Mouse (Mus musculus) limb, embryonic 15.5 days (tissue): Measurements from ENCODE around the gene Vps29. TPM values are rescaled to one million over a fixed set of nuclear protein-coding genes. Genes with fewer than 3 reads are reported as not detected.

Source experiments
- ATAC-seq: fragments of 200-750 bp; cut with Nextera tagmentation; 2 replicates; pipeline ENCODE4 v1.8.0; 2017; ENCODE audit warnings: low read depth, moderate TSS enrichment; ENCODE audit not compliant: insufficient number of reproducible peaks, low FRiP score, low TSS enrichment
- H3K27ac ChIP-seq: fragments of 300-500 bp; sonication (generic); 2 replicates; pipeline ENCODE4 v1.5.1; 2015; ENCODE audit warnings: moderate library complexity, mild to moderate bottlenecking, inconsistent platforms
- H3K27me3 ChIP-seq: fragments of 300-500 bp; sonication (generic); 2 replicates; pipeline ENCODE4 v1.6.1; 2015; ENCODE audit warnings: inconsistent platforms
- H3K36me3 ChIP-seq: fragments of 300-500 bp; sonication (generic); 2 replicates; pipeline ENCODE4 v1.6.1; 2015; ENCODE audit warnings: inconsistent platforms
- H3K4me1 ChIP-seq: fragments of 300-500 bp; sonication (generic); 2 replicates; pipeline ENCODE4 v1.6.1; 2015; ENCODE audit warnings: inconsistent platforms
- H3K4me2 ChIP-seq: fragments of 300-500 bp; sonication (generic); 2 replicates; pipeline ENCODE4 v1.6.1; 2015; ENCODE audit warnings: mild to moderate bottlenecking, inconsistent platforms
- H3K4me3 ChIP-seq: fragments of 300-500 bp; sonication (generic); 2 replicates; pipeline ENCODE4 v1.5.1; 2015; ENCODE audit warnings: mild to moderate bottlenecking, inconsistent platforms
- H3K9ac ChIP-seq: fragments of 300-500 bp; sonication (generic); 2 replicates; pipeline ENCODE4 v1.6.1; 2015; ENCODE audit warnings: inconsistent platforms
- H3K9me3 ChIP-seq: fragments of 300-500 bp; sonication (generic); 2 replicates; pipeline ENCODE4 v1.6.1; 2016; ENCODE audit warnings: inconsistent platforms
- WGBS: fragments of 180-500 bp; shearing (Covaris S2); methylation state at CpG from one replicate; pipeline ENCODE4 v1.1.7; 2015; 5-methylcytosine and 5-hydroxymethylcytosine counted together
- polyA plus RNA-seq: library from polyadenylated mRNA; unstranded; fragments of >200 nt; fragmentation: Nextera tagmentation; extraction: Ambion mirVana; gene quantifications from 2 replicates; pipeline ENCODE4 v1.2.1, GENCODE M21; 2015

Gene Vps29
- polyA plus RNA-seq, 1 experiment from 2014 or later = 185 TPM

- Histone ChIP-seq H3K4me3 (no peak overlapping the region), H3K4me2 (no peak overlapping the region), H3K9me3 (no peaks in the 10 kb centered on the region), H3K27ac (no peak overlapping the region), H3K27me3 (no peaks in the 10 kb centered on the region), H3K4me1 (no peaks in the 10 kb centered on the region), H3K36me3 (peaks cover 89% of the 10 kb centered on the region), H3K9ac (no peak overlapping the region)
- 91% methylated on average over 12 of the region's 12 CpGs for WGBS
- no peak for ATAC-seq
Observed at GRCm38 (mm10) chr5:122403362-122403761, 49.2 kb downstream of the Vps29 start.

- Histone ChIP-seq H3K4me2 (no peak overlapping the region), H3K9me3 (no peaks in the 10 kb centered on the region), H3K36me3 (peaks cover 78% of the 10 kb centered on the region), H3K27me3 (no peaks in the 10 kb centered on the region), H3K9ac (no peak overlapping the region), H3K27ac (no peak overlapping the region), H3K4me1 (no peaks in the 10 kb centered on the region), H3K4me3 (no peak overlapping the region)
- WGBS = 93% methylated on average over 10 of the region's 10 CpGs
- ATAC-seq = no peak
Observed at GRCm38 (mm10) chr5:122405537-122405936, 51.4 kb downstream of the Vps29 start.

GRCm38 (mm10) chr5:122409692-122410645, 55.8 kb downstream of the Vps29 start:
- no peak overlapping the region for H3K27ac ChIP-seq
- no peaks in the 10 kb centered on the region for H3K4me1 ChIP-seq
- no peak overlapping the region for H3K4me2 ChIP-seq
- no peaks in the 10 kb centered on the region for H3K9me3 ChIP-seq
- H3K27me3 ChIP-seq = no peaks in the 10 kb centered on the region
- ATAC-seq = no peak
- no peak overlapping the region for H3K9ac ChIP-seq
- 88% methylated on average over 19 of the region's 19 CpGs for WGBS
- peaks cover 36% of the 10 kb centered on the region for H3K36me3 ChIP-seq
- no peak overlapping the region for H3K4me3 ChIP-seq

- Histone ChIP-seq H3K4me3 (no peak overlapping the region), H3K9me3 (no peaks in the 10 kb centered on the region), H3K27me3 (no peaks in the 10 kb centered on the region), H3K27ac (no peak overlapping the region), H3K4me2 (no peak overlapping the region), H3K9ac (no peak overlapping the region), H3K4me1 (no peaks in the 10 kb centered on the region), H3K36me3 (peaks cover 17% of the 10 kb centered on the region)
- no peak for ATAC-seq
- 59% methylated on average over 5 of the region's 5 CpGs for WGBS
Observed at GRCm38 (mm10) chr5:122411892-122412291, 57.7 kb downstream of the Vps29 start.

DNA sequence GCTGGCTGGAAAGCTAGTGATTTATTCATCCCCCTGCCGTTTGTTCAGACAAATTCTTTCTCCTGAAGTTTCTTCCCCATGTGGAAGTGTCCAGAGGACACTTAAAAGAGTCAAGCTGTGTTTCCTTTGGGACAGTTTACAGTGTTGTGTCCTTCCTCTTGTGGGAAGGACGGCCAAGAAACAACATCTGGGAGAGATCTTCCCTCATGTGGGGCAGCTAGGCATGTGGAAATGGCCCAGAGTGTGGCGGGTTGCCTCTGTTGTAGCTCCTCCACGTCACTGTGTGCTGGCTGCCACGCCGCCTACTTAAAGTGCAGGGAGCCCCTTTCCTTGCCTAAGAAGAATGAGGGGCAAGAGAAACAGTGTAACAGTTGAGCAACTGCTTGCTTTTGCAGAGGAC, 58.7 kb downstream of the Vps29 start:
- Histone ChIP-seq H3K9me3 (no peaks in the 10 kb centered on the region), H3K4me2 (no peak overlapping the region), H3K27ac (no peak overlapping the region), H3K4me1 (no peaks in the 10 kb centered on the region), H3K4me3 (no peak overlapping the region), H3K27me3 (no peaks in the 10 kb centered on the region), H3K9ac (no peak overlapping the region), H3K36me3 (peaks cover 9% of the 10 kb centered on the region; the same call in 1 of the 2 replicates)
- ATAC-seq = no peak
- WGBS = 49% methylated on average over 6 of the region's 6 CpGs

- H3K27ac ChIP-seq = no peak overlapping the region
- 84% methylated on average over 5 of the region's 5 CpGs for WGBS
- no peak for ATAC-seq
- H3K4me3 ChIP-seq = no peak overlapping the region
- no peak overlapping the region for H3K9ac ChIP-seq
- H3K36me3 ChIP-seq = peaks cover 9% of the 10 kb centered on the region; the same call in 1 of the 2 replicates
- H3K27me3 ChIP-seq = no peaks in the 10 kb centered on the region
- no peaks in the 10 kb centered on the region for H3K9me3 ChIP-seq
- H3K4me2 ChIP-seq = no peak overlapping the region
- H3K4me1 ChIP-seq = no peaks in the 10 kb centered on the region
Observed at GRCm38 (mm10) chr5:122414351-122414750, 60.2 kb downstream of the Vps29 start.

Other genes with a start within 250 kb of the Vps29 start
- gene Ccdc63, start 213.5 kb upstream of the Vps29 start, polyA plus RNA-seq = 0.09 and 0.11 TPM in 2 replicates
- 185 and 206 TPM in 2 replicates for gene Ppp1cc, start 196.1 kb upstream of the Vps29 start, polyA plus RNA-seq
- 8.8 and 11.5 TPM in 2 replicates for gene Hvcn1, start 147.6 kb upstream of the Vps29 start, polyA plus RNA-seq
- gene Tctn1, start 89.9 kb upstream of the Vps29 start, polyA plus RNA-seq = 5.7 and 6.0 TPM in 2 replicates
- gene Pptc7, start 70.0 kb upstream of the Vps29 start, polyA plus RNA-seq = 6.8 and 7.9 TPM in 2 replicates
- gene Rad9b, start 136 bp upstream of the Vps29 start, polyA plus RNA-seq = 10.9 and 11.5 TPM in 2 replicates
- gene Gpn3, start 17.5 kb downstream of the Vps29 start, polyA plus RNA-seq = 60.5 and 68.7 TPM in 2 replicates
- gene Fam216a, start 18.0 kb downstream of the Vps29 start, polyA plus RNA-seq = 58.3 and 59.3 TPM in 2 replicates
- 141 and 177 TPM in 2 replicates for gene Arpc3, start 37.5 kb downstream of the Vps29 start, polyA plus RNA-seq
- gene Anapc7, start 67.3 kb downstream of the Vps29 start, polyA plus RNA-seq = 40.2 and 43.0 TPM in 2 replicates
- gene Atp2a2, start 147.9 kb downstream of the Vps29 start, polyA plus RNA-seq = 29.1 and 29.2 TPM in 2 replicates